Mouse (Mus musculus) regulatory T cell (primary cell): ENCODE results near the gene Akirin1.

Experiments used
- in situ Hi-C: fragments of 300-600 bp; cut with MboI, MseI; formaldehyde crosslinking; loops from one replicate; pipeline ENCODE4 v1.15.1; 2025; ENCODE audit warnings: high pct_unique_total_duplicates

Gene Akirin1

GRCm38 (mm10) chr4:123721761-123722160 lies 28.4 kb downstream of the Akirin1 start:
- in situ Hi-C loops, result no loop called here

- in situ Hi-C loops, result no loop called here
Measured at GRCm38 (mm10) chr4:123718434-123718780, 31.7 kb downstream of the Akirin1 start.

GRCm38 (mm10) chr4:123717574-123718433 lies 32.3 kb downstream of the Akirin1 start, which contains the start of gene Ndufs5:
Gene Ndufs5 (minus strand): TSS chr4:123718202.
- in situ Hi-C loops, result no loop called here

- in situ Hi-C loops, result no loop called here
Measured at GRCm38 (mm10) chr4:123712431-123712830, 37.7 kb downstream of the Akirin1 start.

GRCm38 (mm10) chr4:123707340-123707739 lies 42.8 kb downstream of the Akirin1 start:
- in situ Hi-C loops, result no loop called here

- in situ Hi-C loops, result no loop called here
Measured at GRCm38 (mm10) chr4:123705340-123705739, 44.8 kb downstream of the Akirin1 start.

- in situ Hi-C loops, result no loop called here
Measured at GRCm38 (mm10) chr4:123693384-123693783, 56.8 kb downstream of the Akirin1 start.

- in situ Hi-C loops, result no loop called here
Measured at GRCm38 (mm10) chr4:123692071-123692470, 58.1 kb downstream of the Akirin1 start.

GRCm38 (mm10) chr4:123690311-123690710 lies 59.8 kb downstream of the Akirin1 start:
- in situ Hi-C loops, result no loop called here

- in situ Hi-C loops, result no loop called here
Measured at GRCm38 (mm10) chr4:123687025-123687781, 62.9 kb downstream of the Akirin1 start.

GRCm38 (mm10) chr4:123686368-123687024 lies 63.6 kb downstream of the Akirin1 start:
- in situ Hi-C loops, result no loop called here

- in situ Hi-C loops, result no loop called here
Measured at GRCm38 (mm10) chr4:123685506-123686242, 64.5 kb downstream of the Akirin1 start.

- in situ Hi-C loops, result no loop called here
Measured at GRCm38 (mm10) chr4:123685046-123685445, 65.1 kb downstream of the Akirin1 start.
